Mouse (Mus musculus): ENCODE data around the gene Kbtbd13.

The Kbtbd13 gene

DNA sequence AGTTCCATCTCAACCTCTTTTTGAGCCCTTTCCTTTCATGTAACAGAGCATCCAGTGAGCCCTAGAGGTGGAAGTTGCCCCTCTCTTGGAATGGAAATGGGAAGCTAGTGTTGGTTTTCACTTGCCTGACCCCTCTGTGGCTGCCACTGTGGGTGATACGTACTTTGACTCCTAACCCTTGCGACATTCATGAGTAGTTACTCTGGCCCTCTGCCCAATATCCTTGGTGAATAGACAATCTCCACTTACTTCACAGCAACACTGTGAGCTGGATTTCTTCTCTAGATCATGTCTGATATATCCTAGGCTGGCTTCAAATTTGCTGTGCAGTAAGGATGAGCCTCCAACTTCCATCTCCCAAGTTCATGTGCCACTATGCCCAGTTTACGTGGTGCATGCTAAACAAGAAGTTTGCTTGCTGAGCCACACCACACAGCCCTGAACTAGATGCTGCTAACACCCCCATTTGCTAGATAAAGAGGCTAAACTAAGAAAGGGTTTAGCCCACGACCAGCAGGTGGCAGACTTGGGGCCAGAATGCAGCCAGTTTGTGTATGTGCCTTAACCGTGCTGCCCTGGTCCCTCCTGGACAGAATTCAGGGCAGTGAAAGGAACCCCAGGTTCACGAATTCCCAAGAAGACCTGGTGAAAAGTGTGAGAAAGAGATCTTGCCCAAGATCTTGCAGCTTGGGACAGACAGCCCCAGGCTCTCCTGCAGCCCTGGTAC lies 1.3 kb upstream of the Kbtbd13 start:
- peak; percentile 75 to 90 for DNase-seq

DNA sequence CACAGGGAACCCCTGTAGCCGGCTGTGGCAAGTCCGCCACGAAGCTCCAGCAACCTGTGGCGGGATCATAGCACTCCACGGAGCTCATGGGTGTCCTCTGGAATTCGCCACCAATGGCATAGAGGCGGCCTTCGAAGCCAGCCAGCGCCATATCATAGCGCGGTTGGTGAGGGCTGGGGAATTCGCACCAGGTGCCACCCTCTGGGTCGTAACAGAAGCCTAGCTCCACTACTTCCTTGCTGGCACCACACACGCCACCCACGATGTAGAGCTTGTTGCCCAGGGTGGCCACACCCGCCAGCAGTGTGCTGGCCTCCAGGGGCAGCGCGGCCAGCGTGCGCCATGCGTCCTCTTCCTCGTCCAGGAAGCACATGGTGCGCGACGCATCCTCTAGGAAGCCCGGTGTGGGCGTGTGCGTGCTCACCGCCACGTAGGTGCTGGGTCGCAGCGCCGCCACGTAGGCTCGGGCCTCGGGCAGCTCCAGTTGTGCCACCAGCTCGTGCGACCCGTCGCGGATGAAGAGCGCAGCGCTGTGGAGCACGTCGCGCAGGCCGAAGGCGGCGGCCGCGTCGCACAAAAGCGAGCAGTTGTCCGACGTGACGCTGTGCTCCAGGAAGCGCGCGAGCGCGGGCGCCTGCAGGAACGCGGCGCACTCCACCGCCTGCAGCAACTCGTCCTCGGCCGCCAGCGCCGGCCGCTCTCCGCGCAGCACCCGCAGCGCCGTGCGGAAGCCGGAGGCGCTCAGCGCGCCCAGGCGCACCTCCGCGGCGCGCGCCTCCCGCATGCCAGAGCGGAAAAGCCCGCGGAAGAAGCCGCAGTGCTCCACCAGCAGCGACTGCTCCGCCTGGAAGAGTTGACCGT lies 470 bp downstream of the Kbtbd13 start:
- peak in 1 of 2 experiments; percentile 56 for DNase-seq

GRCm38 (mm10) chr9:65386373-65387140 lies 4.9 kb downstream of the Kbtbd13 start:
- DNase-seq: peak in 1 of 2 experiments; percentile 50

- peak in 1 of 2 experiments; percentile 45 for DNase-seq
These were observed 7.2 kb downstream of the Kbtbd13 start for GRCm38 (mm10) chr9:65384276-65384675.

- no peak for DNase-seq
These were observed 8.7 kb downstream of the Kbtbd13 start for GRCm38 (mm10) chr9:65382751-65383097.

- DNase-seq: no peak
These were observed 9.3 kb downstream of the Kbtbd13 start for GRCm38 (mm10) chr9:65382031-65382750.

DNA sequence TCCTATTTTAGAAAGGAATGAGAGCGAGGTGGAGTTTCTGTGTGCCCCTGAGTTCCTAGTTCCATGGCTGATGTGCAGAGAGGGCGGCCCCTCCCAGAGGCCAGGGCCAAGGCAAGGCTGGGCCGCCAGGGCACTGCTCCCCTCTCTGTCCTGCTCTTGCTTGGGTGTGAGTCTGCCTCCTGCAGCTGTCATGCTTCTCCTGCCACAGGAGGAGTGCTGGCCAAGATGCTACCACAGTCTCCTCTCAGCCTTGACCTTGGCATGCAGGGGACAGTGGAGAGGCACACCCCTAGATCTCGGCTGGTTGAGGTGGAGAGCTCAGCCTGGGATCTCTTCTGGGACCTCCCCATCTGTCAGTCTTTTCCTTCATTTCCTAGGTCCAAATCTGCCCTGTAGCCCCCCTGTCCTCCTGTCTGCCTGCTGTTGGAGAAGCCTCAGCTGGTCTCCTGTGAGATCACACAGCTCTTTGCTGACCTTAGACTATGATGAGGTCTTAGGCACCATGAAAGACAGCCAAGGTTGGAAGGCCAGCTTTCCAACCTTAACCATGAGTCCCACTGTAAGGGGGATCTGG lies 10.3 kb downstream of the Kbtbd13 start:
- DNase-seq: no peak

- peak; percentile 18 for DNase-seq
These were observed 16.1 kb downstream of the Kbtbd13 start for GRCm38 (mm10) chr9:65375163-65375934.

DNA sequence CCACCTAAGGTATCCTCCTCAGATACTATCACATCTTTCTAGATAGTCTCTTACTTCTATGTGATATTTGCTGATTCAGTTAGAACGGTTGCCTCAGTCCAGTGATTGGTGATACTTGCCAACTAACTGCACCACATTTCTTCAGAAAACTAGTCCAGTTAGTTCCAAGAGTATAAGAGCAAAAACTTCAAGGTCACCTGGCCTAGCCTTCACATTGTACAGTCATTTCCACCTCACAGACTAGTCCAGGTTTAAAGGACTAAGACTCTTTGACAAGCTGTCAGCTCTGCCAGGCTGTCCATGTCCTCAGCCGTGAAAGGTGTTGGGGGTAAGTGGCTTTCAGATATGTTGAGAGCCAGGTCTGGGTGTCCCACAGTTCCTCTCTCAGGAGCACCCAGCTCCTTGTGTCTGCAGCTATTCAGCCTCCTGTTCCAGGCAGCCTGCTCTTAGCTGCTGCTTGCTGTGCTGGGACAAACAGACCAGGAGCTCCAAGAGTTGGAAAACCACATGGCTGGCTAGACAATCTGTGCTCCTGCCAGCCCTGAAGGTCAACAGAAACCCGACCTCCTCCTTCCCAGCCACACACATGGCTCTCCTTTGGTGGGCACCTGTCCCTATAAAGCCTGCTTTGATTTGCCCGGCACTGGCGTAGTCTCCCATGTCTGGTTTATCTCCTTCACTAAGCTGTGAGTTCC lies 16.8 kb downstream of the Kbtbd13 start:
- no peak for DNase-seq

DNA sequence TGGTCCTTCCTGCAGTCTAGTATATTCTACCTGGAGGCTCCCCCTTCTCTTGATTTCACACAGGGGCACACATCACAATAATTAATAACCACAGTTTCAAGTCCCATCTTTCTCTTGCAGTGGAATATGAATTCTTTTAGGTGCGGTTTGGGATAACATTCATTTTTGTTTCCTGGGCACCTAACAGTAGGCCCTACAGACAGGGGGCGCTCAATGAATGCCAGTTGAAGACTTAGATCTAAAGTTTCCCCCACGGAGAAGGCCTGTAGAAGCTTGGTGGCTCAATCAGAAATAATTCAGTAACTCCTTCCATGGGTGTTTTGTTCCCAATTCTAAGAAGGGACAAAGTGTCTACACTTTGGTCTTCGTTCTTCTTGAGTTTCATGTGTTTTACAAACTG lies 19.0 kb downstream of the Kbtbd13 start:
- DNase-seq: peak; percentile 59 to 82

DNA sequence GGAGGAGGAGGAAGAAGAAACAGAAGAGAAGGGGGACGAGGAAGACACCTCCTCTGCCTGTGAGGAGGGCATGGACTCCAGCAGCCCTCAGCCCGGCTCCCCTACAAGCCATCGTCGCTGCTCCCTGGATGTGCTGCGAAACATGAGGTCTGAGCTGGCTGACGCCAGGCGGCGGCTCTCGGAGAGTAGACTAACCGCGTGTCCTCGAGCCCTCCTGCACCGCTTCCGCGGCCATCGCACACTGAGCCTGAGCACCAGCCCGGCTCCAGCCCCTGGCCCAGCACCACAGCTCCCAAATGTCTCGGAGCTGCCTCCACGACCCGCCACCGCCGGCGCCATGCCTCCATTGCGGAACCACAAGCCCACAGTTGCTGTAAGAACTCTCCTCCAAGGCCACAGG lies 19.7 kb downstream of the Kbtbd13 start:
- DNase-seq: no peak

- no peak for DNase-seq
These were observed 25.7 kb downstream of the Kbtbd13 start for GRCm38 (mm10) chr9:65365721-65366120.

DNA sequence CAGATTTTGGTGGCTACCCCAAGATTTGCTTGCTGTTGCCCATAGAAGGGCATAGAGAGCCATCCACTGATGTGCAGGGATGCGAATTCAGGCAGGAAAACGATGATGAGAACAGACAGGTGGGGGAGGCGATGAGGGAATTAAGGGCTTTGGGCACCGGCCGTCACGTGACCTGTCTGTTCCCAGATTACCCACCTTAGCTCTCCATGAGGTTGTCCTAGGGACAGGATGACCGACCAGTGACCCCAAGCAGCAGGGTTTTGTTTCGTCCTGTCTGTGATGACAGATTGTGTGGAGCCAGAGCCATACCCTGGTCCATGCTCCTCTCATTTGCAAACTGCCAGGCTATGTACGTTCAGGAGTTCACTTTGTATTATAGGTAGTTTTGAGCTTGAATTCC lies 27.8 kb downstream of the Kbtbd13 start:
- no peak for DNase-seq

DNA sequence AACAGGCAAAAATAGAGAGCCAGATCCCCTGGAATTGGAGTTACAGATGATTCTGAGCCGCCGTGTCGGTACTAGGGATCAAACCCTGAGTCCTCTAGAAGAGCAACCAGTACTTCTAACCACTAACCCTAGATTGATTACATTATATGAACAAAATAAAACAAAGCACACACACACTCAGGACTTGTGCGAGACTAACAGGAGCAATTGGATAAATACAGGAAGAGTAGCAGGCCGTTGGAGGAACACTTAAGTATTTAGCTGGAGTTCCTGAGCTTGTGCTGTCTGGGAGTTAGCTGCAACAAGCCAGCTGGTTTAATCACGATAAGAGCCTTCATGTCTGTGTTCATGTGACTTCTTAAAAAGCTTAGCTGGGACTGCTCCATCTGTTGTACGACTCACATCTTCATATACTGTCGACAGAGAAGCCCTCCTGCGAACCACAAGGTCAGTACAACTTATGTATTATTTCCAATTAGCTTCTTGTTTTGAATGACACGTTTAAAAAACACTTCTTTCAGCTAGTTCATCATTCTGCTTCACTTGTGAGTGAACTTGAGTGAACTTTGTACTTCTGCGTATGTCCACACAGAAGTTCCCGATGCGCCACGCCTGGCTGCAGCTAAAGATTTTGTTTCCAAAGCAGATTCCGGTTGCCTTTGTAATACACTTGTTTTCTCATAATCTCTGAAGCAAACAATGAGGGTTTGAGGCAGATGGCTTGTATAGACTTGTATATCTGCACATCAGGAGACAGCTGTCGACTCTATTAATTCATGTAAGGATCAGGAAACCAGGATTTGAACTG lies 30.6 kb downstream of the Kbtbd13 start, which contains the start of gene Ubap1l:
Gene Ubap1l, plus strand, starts transcription at position 401 of the 808 bp plus-strand sequence.
- peak; percentile 57 to 67 for DNase-seq

GRCm38 (mm10) chr9:65358956-65359480 lies 32.4 kb downstream of the Kbtbd13 start:
- DNase-seq: peak in 1 of 2 experiments; percentile 21

- DNase-seq: no peak
These were observed 34.5 kb downstream of the Kbtbd13 start for GRCm38 (mm10) chr9:65356971-65357370.

DNA sequence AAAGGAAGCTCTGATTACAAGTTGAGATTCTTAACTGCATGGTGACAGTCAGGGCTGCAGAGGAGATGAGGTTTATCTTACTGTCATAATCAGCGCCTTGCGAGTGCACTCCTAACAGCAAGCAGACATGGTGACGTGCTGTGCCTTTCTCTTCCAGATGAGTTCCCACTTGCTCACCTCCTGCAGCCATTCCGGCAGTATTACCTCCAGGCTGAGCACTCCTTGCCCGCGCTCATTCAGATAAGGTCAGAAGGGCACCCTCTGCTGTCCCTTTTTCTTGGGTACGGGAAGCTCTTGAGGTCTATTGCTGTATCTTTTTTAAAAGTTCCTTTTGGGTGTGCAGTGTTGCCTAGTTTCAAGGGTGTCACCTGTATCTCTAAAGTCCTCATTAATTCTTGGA lies 34.9 kb downstream of the Kbtbd13 start:
- DNase-seq: no peak

GRCm38 (mm10) chr9:65353251-65353650 lies 38.2 kb downstream of the Kbtbd13 start:
- no peak for DNase-seq

GRCm38 (mm10) chr9:65347112-65347850 lies 44.2 kb downstream of the Kbtbd13 start:
- DNase-seq: no peak
